ENCODE assay signal across 20 mouse cellular contexts in genomic region chr12:79739918-79740639, GRCm38 (mm10).
"Had no signal": no experiment of that assay in that cellular context is flagged by ENCODE, and none has a peak within 500 bp of the region (broad histone marks: within the 10 kb centered on the region; RNA-seq: fewer than 3 reads in every experiment).

No protein-coding gene starts in this region.

- H3K27ac ChIP-seq: midbrain, embryonic 10.5 days; midbrain, embryonic 12.5 days; neural tube, embryonic 13.5 days; neural tube, embryonic 15.5 days; stomach, embryonic 15.5 days; stomach, postnatal 0 days had no signal

- H3K4me2 ChIP-seq: lung, embryonic 14.5 days; midbrain, embryonic 12.5 days; neural tube, embryonic 13.5 days; neural tube, embryonic 15.5 days; stomach, embryonic 15.5 days had no signal

- H3K27me3 ChIP-seq: neural tube, embryonic 13.5 days; neural tube, embryonic 15.5 days; stomach, embryonic 15.5 days had no signal

- ATAC-seq: midbrain, embryonic 16.5 days had no signal

- H3K9ac ChIP-seq: lung, embryonic 14.5 days; midbrain, embryonic 12.5 days; neural tube, embryonic 13.5 days; neural tube, embryonic 15.5 days; stomach, embryonic 15.5 days had no signal

- H3K36me3 ChIP-seq: midbrain, embryonic 10.5 days; midbrain, embryonic 12.5 days; neural tube, embryonic 13.5 days; neural tube, embryonic 15.5 days; stomach, embryonic 15.5 days had no signal

- DNase-seq: lung, embryonic 14.5 days; lung, postnatal 10 days; lung, postnatal 4 days; midbrain, embryonic 14.5 days; retina, postnatal 1 day; right cerebral cortex, adult 18-20 months; right cerebral cortex, postnatal 25 days; right cerebral cortex, postnatal 4 days; spleen, adult 18-20 months; thymus, adult 2 months; thymus, postnatal 25 days; thymus, postnatal 4 days had no signal

- H3K9me3 ChIP-seq: midbrain, embryonic 10.5 days; midbrain, embryonic 12.5 days; neural tube, embryonic 13.5 days; neural tube, embryonic 15.5 days; stomach, embryonic 15.5 days had no signal

- H3K4me3 ChIP-seq: midbrain, embryonic 10.5 days; midbrain, embryonic 12.5 days; myocyte; neural tube, embryonic 13.5 days; neural tube, embryonic 15.5 days; stomach, embryonic 15.5 days had no signal
